Mouse (Mus musculus): ENCODE measurements around the gene Abca13.

DNA sequence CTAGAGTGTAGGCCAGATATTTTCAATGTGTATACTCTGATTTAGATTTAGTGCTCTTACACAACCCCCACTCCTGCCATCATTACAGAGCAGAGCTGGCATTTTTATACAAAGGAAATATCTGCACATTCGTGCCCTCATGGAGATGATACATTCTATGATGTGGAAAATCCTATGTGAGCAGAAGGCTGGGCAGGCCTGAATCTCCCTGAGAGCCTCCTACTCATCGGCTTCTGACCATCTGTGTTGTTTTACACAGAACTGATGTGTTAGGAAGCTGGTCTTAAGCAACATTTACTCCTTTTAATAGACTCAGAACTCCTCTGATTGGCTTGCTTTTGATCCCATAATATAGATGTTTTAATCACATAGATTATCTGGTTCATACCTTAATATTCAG is 376.6 kb downstream of the Abca13 start:
- no peak for TF ChIP-seq CTCF (conservative IDR thresholded peaks at IDR 0.05 in 1 of 2, IDR thresholded peaks at IDR 0.05 in 1 of 2; ENCODE audit: low read depth in 2 of 2, low read length in 2 of 2)
- no peak for TF ChIP-seq ZMIZ1 (IDR thresholded peaks at IDR 0.05; ENCODE audit: low read depth, low read length)

Measured in CH12.LX (cell line).